Mouse (Mus musculus): Measurements from ENCODE around the gene Foxn1.

Gene Foxn1

DNA sequence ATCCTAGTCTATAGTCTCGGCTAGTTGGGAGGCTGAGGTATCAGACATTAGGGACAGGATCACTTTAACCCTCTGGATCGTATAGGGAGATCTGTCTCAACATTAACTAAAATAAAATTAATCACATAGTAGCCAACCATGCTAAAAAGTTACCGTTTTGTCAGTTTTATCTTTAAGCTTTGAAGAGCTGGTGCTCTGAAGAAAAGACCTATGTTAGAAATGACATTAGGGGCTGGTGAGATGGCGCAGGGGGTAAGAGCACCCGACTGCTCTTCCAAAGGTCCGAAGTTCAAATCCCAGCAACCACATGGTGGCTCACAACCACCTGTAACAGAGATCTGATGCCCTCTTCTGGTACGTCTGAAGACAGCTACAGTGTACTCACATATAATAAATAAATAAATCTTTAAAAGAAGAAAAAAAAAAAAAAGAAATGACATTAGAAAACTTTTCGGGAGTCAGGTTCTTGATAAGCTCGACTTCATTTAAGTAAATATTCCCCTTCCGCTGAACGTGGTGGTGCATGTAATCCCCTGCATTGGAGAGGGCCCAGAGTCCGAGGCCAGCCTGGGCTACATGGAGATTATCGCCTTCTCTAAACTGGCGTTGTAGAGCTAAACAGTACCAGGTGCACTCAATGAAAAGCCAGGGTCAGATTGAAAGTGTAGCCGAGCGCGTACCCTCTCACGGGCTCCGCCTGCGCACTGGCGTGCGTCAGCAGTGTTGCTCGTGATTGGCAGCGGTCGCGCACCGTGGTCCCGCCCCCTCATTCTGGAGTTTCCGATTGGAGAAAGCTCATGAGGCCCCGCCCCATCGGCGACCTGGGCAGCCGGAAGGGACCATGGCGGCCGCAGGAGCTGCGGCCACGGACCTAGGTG, 58.5 kb downstream of the Foxn1 start, which contains the start of gene Pigs:
Pigs (plus strand) TSS at position 782 of the 878 bp plus-strand sequence.
- DNase-seq (ENCODE audit: low spot score in 2 of 2) = peak; percentile 96 to 97

DNA sequence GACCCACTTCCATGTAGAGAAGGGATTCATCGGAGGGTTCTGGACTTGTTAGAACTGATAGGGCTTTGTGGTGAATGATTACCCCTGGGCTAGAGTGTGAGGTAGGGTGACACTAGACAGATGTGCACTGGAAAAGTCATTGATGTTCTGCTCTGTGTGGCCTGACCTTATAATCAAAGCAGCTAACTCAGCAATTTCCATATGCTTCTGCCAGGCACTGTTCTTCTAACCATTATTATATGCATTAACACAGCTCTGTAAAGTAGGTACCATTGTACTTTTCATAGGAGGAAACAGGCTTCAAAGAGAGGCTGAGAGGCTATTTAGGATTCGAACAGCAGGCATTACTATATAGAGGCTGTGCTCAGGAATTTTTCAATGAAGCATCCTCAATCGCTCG, 59.1 kb downstream of the Foxn1 start:
- DNase-seq (ENCODE audit: low spot score in 2 of 2) = no peak

DNA sequence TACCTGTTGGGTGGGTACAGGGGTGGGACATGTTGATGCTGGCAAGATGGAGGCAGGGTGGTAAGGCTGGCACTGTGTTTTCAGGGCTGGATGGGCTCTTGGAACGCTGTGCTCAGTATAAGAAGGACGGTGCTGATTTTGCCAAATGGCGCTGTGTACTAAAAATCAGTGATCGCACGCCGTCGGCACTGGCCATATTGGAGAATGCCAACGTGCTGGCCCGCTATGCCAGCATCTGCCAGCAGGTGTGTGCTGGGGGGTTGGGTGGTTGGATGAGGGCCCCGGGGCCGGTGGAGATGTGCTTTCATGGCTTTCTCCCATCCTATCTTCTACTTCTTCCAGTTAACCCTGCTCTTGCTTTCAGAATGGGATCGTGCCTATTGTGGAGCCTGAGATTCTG, 61.4 kb downstream of the Foxn1 start:
- DNase-seq (ENCODE audit: low spot score in 2 of 2) = no peak

DNA sequence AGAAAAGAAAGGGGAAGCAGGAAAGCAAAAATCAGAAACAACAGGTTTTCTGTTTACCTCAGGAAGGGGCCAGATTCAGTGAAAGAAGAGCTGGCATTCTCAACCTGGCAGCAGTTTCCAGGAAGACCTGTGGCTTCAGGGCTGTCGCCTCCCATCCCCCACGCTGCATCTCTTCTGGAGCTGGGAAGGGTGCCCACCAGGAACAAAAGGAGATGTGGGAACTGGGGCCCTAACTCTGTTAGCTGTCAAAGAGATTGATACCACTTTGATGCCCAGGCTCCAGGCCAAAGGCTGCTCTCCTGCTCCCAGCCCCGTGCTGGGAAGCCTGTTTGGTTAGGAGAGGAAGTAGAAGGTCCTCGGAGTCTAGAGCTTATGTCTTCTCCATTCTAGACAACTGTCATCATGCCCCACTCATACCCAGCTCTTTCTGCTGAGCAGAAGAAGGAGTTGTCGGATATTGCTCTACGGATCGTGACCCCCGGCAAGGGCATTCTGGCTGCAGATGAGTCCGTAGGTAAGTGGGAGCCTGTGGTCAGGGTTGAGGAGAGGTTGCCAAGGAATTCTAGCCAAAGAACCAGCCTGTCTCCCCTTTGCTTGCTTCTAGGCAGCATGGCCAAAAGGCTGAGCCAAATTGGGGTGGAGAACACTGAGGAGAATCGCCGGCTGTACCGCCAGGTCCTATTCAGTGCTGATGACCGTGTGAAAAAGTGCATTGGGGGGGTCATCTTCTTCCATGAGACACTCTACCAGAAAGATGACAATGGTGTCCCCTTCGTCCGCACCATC, 62.2 kb downstream of the Foxn1 start:
- DNase-seq (ENCODE audit: low spot score in 2 of 2) = no peak

DNA sequence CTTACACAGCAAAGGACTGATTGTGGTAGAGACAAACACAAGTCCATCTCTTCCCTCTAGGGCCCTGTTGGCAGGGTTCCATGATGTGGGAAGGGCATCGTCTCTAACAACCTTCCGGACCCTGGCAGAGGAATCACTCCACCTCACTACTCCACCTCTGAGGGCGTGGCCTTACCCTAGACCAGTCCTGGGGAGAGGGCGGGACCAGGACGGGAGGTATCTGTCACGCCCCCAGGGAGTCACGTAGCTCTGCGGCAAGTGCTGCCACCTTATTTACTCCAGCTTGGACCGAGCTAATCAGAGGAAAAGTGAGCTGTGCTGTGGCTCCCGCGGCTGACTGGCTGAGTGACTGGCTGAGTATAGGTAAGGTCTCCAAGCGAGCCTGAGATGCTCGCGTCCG, 63.5 kb downstream of the Foxn1 start, which contains the start of gene Aldoc:
Aldoc (plus strand) TSS at position 109 of the 400 bp plus-strand sequence.
- peak; percentile 56 to 57 for DNase-seq (ENCODE audit: low spot score in 2 of 2)

DNA sequence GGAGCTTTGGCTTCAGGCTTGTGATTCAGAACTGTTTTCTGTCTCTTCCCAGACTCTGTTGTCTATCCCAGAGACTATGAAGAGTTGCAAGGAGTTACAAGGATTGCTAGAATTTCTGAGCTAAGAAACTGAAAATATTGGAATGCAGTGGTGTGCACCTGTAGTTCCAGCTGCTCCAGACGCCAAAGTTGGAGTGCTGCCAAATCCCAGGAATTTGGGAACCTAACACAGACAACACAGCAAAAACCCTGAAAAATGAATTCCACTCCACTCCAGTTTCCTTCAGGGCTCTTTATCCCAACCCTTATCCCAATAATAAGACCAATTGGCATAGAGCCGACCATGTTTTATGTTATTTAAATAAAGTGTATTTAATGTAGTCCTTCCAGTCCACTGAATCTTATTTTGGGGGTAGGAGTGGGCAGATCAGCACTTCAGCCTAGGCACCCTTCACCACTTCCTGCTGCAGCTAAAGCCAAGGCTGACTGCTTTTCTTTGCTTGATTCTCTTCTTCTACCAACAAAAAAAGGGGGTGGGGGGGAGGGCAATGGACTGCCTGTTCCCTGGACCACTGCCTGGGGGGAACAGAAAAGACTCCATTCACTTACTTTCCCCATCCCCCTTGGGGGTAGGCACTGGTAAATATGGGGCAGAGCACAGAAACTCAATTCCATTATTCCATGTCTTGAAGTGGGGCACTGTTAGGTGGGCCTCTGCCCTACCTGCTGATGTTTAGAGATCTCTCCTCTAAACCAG, 64.1 kb downstream of the Foxn1 start:
- DNase-seq (ENCODE audit: low spot score in 2 of 2) = no peak

DNA sequence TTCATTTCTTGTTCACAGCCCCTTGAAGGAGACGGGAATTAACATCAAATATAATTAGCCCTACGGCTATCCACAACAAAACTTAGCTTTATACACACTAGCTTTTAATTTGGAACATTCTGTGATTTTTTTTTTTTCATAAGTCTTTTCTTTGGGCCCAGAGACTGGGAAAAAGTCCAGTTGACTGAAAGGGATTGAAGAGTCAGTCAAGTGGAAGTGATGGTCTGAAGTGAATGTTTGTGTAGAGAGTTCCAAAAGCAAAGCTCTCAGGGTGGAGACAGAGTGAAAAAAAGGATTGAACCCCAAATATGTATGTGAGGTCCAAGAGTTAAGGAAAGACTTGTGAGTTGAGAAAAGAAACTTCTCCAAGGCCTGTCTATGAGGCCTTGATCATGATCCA, 67.9 kb downstream of the Foxn1 start:
- no peak for DNase-seq (ENCODE audit: low spot score in 2 of 2)

DNA sequence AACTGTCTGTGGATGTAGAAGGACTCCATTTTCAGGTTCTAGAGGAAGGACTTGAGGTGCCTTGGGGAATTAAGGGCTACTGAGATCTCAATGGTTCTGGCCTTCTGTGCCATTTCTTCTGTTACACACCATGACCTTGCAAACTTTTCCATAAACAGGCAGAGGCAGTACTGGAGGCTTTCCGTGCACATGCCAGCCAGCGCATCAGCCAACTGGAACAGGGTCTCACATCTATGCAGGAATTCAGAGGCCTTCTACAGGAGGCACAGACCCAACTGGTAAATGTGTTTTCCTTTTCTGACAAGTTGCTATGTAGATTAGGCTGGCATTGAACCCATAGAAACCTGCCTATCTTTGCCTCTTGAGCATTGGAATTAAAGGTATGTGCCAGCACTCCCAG, 72.7 kb downstream of the Foxn1 start:
- DNase-seq (ENCODE audit: low spot score in 2 of 2) = no peak

DNA sequence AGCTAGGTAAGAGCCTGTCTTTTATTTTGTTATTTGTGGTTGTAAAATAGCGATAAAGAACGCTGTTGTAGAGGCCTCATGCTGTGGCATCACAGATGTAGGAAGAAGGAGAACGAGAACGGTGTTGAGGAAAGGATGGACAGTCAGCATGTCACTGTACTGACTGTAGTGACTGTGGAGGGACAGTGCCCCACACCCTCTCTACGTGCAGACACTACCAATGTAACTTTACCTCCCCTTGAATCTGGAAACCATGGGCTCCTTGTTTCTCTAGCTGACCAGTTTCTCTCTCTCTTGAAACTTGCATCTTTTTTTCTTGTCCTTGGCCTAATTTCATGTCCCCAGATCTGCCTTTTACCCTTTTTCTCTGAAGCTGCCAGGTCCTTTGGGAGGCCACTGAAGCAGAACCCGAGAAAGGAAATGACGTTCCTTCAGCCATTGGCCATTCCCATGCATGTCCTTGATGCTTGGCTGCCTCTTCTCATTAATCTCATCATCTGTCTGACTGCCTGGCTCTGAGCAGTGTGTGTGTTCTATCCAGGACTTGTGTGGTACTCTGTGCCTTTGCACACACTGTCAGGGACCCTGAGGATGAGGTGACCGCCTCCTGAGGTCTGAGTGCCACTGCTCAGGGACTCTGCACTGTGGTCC, 75.4 kb downstream of the Foxn1 start:
- DNase-seq (ENCODE audit: low spot score in 2 of 2) = no peak
